In genomic region chr2:26932473-26933303, GRCm38 (mm10) we compare ENCODE assay signal across 10 mouse cellular contexts. TPM values are rescaled to one million over a fixed set of nuclear protein-coding genes. Genes with fewer than 3 reads are reported as not detected.
A peak's percentile ranks its signal among the peaks of the same experiment; 100 is the strongest.
DNase-seq lines count a peak whose midpoint lies in the region; ATAC-seq and TF ChIP-seq lines count a peak whose summit lies in the region.
"Had no signal": no experiment of that assay in that cellular context is flagged by ENCODE, and none has a peak within 500 bp of the region (broad histone marks: within the 10 kb centered on the region; RNA-seq: fewer than 3 reads in every experiment).

No protein-coding gene starts in this region.

- peaks cover 46% of the 10 kb centered on the region for H3K4me1 ChIP-seq in E14TG2a.4 (replicated peaks; ENCODE audit: low read depth, low read length)
- H3K4me1 ChIP-seq in embryonic facial prominence, embryonic 12.5 days, result peaks cover 14% of the 10 kb centered on the region; the same call in 1 of the 2 replicates
- H3K4me1 ChIP-seq in hindbrain, embryonic 14.5 days (replicated peaks; ENCODE audit: control insufficient read depth, insufficient read depth, low read length), result peaks cover 17% of the 10 kb centered on the region
- peaks cover 71% of the 10 kb centered on the region for H3K4me1 ChIP-seq in liver, embryonic 12.5 days
- H3K4me1 ChIP-seq in olfactory bulb, adult 2 months (ENCODE audit: control insufficient read depth, insufficient read depth, low read length), result peaks cover 14% of the 10 kb centered on the region

- ATAC-seq in embryonic facial prominence, embryonic 12.5 days (ENCODE audit: insufficient number of reproducible peaks, insufficient read depth, low FRiP score, low TSS enrichment), result no peak; the same call in none of the 2 replicates
- peak; percentile 58; the same call in 1 of the 2 replicates for ATAC-seq in hindbrain, embryonic 14.5 days (ENCODE audit: low FRiP score)
- peak; percentile 24 for ATAC-seq in liver, embryonic 12.5 days
- ATAC-seq in frontal cortex, adult (ENCODE audit: low TSS enrichment), result no peak

- H3K4me2 ChIP-seq in embryonic facial prominence, embryonic 12.5 days (replicated peaks), result peak overlapping the region; percentile 72
- H3K4me2 ChIP-seq in hindbrain, embryonic 14.5 days (replicated peaks), result peak overlapping the region; percentile 94
- H3K4me2 ChIP-seq in liver, embryonic 12.5 days, result peak overlapping the region; percentile 92

- H3K36me3 ChIP-seq in E14TG2a.4 (ENCODE audit: insufficient read depth, low read length), result peaks cover 41% of the 10 kb centered on the region
- peaks cover 36% of the 10 kb centered on the region for H3K36me3 ChIP-seq in embryonic facial prominence, embryonic 12.5 days
- 0 out of 2 replicates have a peak, but pooled peaks cover 26% of the 10 kb centered on the region for H3K36me3 ChIP-seq in hindbrain, embryonic 14.5 days (replicated peaks; ENCODE audit: control insufficient read depth, insufficient read depth)
- peaks cover 41% of the 10 kb centered on the region for H3K36me3 ChIP-seq in liver, embryonic 12.5 days

- peak overlapping the region; percentile 88 for H3K27ac ChIP-seq in embryonic facial prominence, embryonic 12.5 days
- H3K27ac ChIP-seq in hindbrain, embryonic 14.5 days, result peak overlapping the region; percentile 73
- H3K27ac ChIP-seq in liver, embryonic 12.5 days, result peak overlapping the region; percentile 88
- H3K27ac ChIP-seq in olfactory bulb, adult 2 months (ENCODE audit: insufficient read depth, low read depth, low read length), result peak overlapping the region; percentile 67; the same call in 1 of the 2 replicates

- H3K4me3 ChIP-seq in E14TG2a.4 (replicated peaks; ENCODE audit: low read length), result peak overlapping the region; percentile 92
- H3K4me3 ChIP-seq in embryonic facial prominence, embryonic 12.5 days, result peak overlapping the region; percentile 97
- peak overlapping the region; percentile 71 for H3K4me3 ChIP-seq in hindbrain, embryonic 14.5 days (replicated peaks; ENCODE audit: low read length)
- peak overlapping the region; percentile 95 for H3K4me3 ChIP-seq in liver, embryonic 12.5 days
- H3K4me3 ChIP-seq in olfactory bulb, adult 2 months (ENCODE audit: insufficient read depth, low read depth, low read length), result peak overlapping the region; percentile 100

- WGBS in embryonic facial prominence, embryonic 12.5 days, result 2% methylated on average over 45 of the region's 49 CpGs
- 2% methylated on average over 48 of the region's 49 CpGs for WGBS in hindbrain, embryonic 14.5 days
- WGBS in liver, embryonic 12.5 days (ENCODE audit: insufficient replicate concordance), result 4% methylated on average over 49 of the region's 49 CpGs
- under 1% methylated on average over 46 of the region's 49 CpGs for WGBS in olfactory bulb, adult 2 months

- no peak for TF ChIP-seq CTCF in E14TG2a.4 (conservative IDR thresholded peaks at IDR 0.05; ENCODE audit: low read length)
- TF ChIP-seq CTCF in olfactory bulb, adult 2 months (IDR thresholded peaks at IDR 0.05; ENCODE audit: insufficient read depth, low read depth, low read length), result no peak

- H3K27me3 ChIP-seq in E14TG2a.4 (ENCODE audit: insufficient read depth, low read length), result no peaks in the 10 kb centered on the region; the same call in 1 of the 2 replicates
- H3K27me3 ChIP-seq in embryonic facial prominence, embryonic 12.5 days, result no peaks in the 10 kb centered on the region
- no peaks in the 10 kb centered on the region for H3K27me3 ChIP-seq in hindbrain, embryonic 14.5 days (ENCODE audit: control insufficient read depth, insufficient read depth, low read length)
- H3K27me3 ChIP-seq in liver, embryonic 12.5 days (replicated peaks), result no peaks in the 10 kb centered on the region
- H3K27me3 ChIP-seq: Patski had no signal

- DNase-seq in gastrocnemius, adult 18-20 months (ENCODE audit: low spot score), result peak; percentile 21
- DNase-seq in gastrocnemius, postnatal 25 days, result no peak
- no peak for DNase-seq in hindbrain, embryonic 14.5 days (ENCODE audit: low spot score)

- TF ChIP-seq POLR2A in olfactory bulb, adult 2 months (IDR thresholded peaks at IDR 0.05; ENCODE audit: insufficient read depth, low read depth, low read length), result no peak

- H3K9ac ChIP-seq in embryonic facial prominence, embryonic 12.5 days, result peak overlapping the region; percentile 95
- peak overlapping the region; percentile 89 for H3K9ac ChIP-seq in hindbrain, embryonic 14.5 days
- H3K9ac ChIP-seq in liver, embryonic 12.5 days, result peak overlapping the region; percentile 98

- H3K9me3 ChIP-seq in E14TG2a.4 (ENCODE audit: low read length), result no peaks in the 10 kb centered on the region
- H3K9me3 ChIP-seq in embryonic facial prominence, embryonic 12.5 days, result no peaks in the 10 kb centered on the region
- no peaks in the 10 kb centered on the region for H3K9me3 ChIP-seq in hindbrain, embryonic 14.5 days (ENCODE audit: control insufficient read depth, low read length)
- no peaks in the 10 kb centered on the region for H3K9me3 ChIP-seq in liver, embryonic 12.5 days (replicated peaks)

RNA-seq across cellular contexts. Expression of gene Surf4, which starts 1.0 kb away (rescaled TPM):
- 10 to 100 TPM; 69.8 to 70.0 TPM for total RNA-seq in gastrocnemius, adult 18-20 months (2021)
- total RNA-seq in gastrocnemius, postnatal 25 days (2021), result 10 to 100 TPM; 72.8 to 87.1 TPM
- polyA plus RNA-seq in embryonic facial prominence, embryonic 12.5 days (2016; fragmentation: Nextera tagmentation; extraction: Ambion mirVana), result 185 and 187 TPM in 2 replicates
- polyA plus RNA-seq in hindbrain, embryonic 14.5 days (2014; fragmentation: Nextera tagmentation; extraction: Ambion mirVana), result 109 and 117 TPM in 2 replicates
- 120 and 124 TPM in 2 replicates for polyA plus RNA-seq in liver, embryonic 12.5 days (2016; fragmentation: Nextera tagmentation; extraction: Ambion mirVana)
- polyA plus RNA-seq in olfactory bulb, adult 2 months (2012; ENCODE audit: insufficient read depth, insufficient read length, low replicate concordance, missing spikeins), result not detected in 2 replicates

RNA-seq across cellular contexts. Expression of gene Stkld1, which starts 1.2 kb away (rescaled TPM):
- total RNA-seq in gastrocnemius, adult 18-20 months (2021), result under 1 TPM in 1 of 2 experiments, not detected in 1; 0.24 TPM
- total RNA-seq in gastrocnemius, postnatal 25 days (2021), result not detected
- polyA plus RNA-seq in embryonic facial prominence, embryonic 12.5 days (2016; fragmentation: Nextera tagmentation; extraction: Ambion mirVana), result 0.22 TPM in 1 of 2 replicates, not detected in the other
- 0.16 TPM in 1 of 2 replicates, not detected in the other for polyA plus RNA-seq in hindbrain, embryonic 14.5 days (2014; fragmentation: Nextera tagmentation; extraction: Ambion mirVana)
- polyA plus RNA-seq in liver, embryonic 12.5 days (2016; fragmentation: Nextera tagmentation; extraction: Ambion mirVana), result 0.06 and 0.14 TPM in 2 replicates
- not detected in 2 replicates for polyA plus RNA-seq in olfactory bulb, adult 2 months (2012; ENCODE audit: insufficient read depth, insufficient read length, low replicate concordance, missing spikeins)
- polyA plus RNA-seq: large intestine, adult 2 months had no signal

RNA-seq across cellular contexts. Expression of gene Surf1, which starts 16.4 kb away (rescaled TPM):
- 10 to 100 TPM; 41.4 to 43.1 TPM for total RNA-seq in gastrocnemius, adult 18-20 months (2021)
- 10 to 100 TPM; 27.4 to 33.1 TPM for total RNA-seq in gastrocnemius, postnatal 25 days (2021)
- polyA plus RNA-seq in embryonic facial prominence, embryonic 12.5 days (2016; fragmentation: Nextera tagmentation; extraction: Ambion mirVana), result 54.2 and 56.8 TPM in 2 replicates
- 80.3 and 86.9 TPM in 2 replicates for polyA plus RNA-seq in hindbrain, embryonic 14.5 days (2014; fragmentation: Nextera tagmentation; extraction: Ambion mirVana)
- polyA plus RNA-seq in liver, embryonic 12.5 days (2016; fragmentation: Nextera tagmentation; extraction: Ambion mirVana), result 41.6 and 42.5 TPM in 2 replicates
- not detected in 2 replicates for polyA plus RNA-seq in olfactory bulb, adult 2 months (2012; ENCODE audit: insufficient read depth, insufficient read length, low replicate concordance, missing spikeins)

RNA-seq across cellular contexts. Expression of gene Surf2, which starts 16.5 kb away (rescaled TPM):
- total RNA-seq in gastrocnemius, adult 18-20 months (2021), result 10 to 100 TPM; 11.5 to 12.5 TPM
- 10 to 100 TPM; 10.9 to 12.5 TPM for total RNA-seq in gastrocnemius, postnatal 25 days (2021)
- polyA plus RNA-seq in embryonic facial prominence, embryonic 12.5 days (2016; fragmentation: Nextera tagmentation; extraction: Ambion mirVana), result 43.8 and 44.1 TPM in 2 replicates
- 44.1 and 45.2 TPM in 2 replicates for polyA plus RNA-seq in hindbrain, embryonic 14.5 days (2014; fragmentation: Nextera tagmentation; extraction: Ambion mirVana)
- 46.3 and 48.1 TPM in 2 replicates for polyA plus RNA-seq in liver, embryonic 12.5 days (2016; fragmentation: Nextera tagmentation; extraction: Ambion mirVana)
- not detected in 2 replicates for polyA plus RNA-seq in olfactory bulb, adult 2 months (2012; ENCODE audit: insufficient read depth, insufficient read length, low replicate concordance, missing spikeins)

RNA-seq across cellular contexts. Expression of gene Rpl7a, which starts 22.1 kb away (rescaled TPM):
- total RNA-seq in gastrocnemius, adult 18-20 months (2021), result 100 to 1,000 TPM; 278 to 285 TPM
- 100 to 1,000 TPM; 236 to 242 TPM for total RNA-seq in gastrocnemius, postnatal 25 days (2021)
- 565 and 574 TPM in 2 replicates for polyA plus RNA-seq in embryonic facial prominence, embryonic 12.5 days (2016; fragmentation: Nextera tagmentation; extraction: Ambion mirVana)
- polyA plus RNA-seq in hindbrain, embryonic 14.5 days (2014; fragmentation: Nextera tagmentation; extraction: Ambion mirVana), result 439 and 494 TPM in 2 replicates
- polyA plus RNA-seq in liver, embryonic 12.5 days (2016; fragmentation: Nextera tagmentation; extraction: Ambion mirVana), result 560 and 587 TPM in 2 replicates
- not detected in 2 replicates for polyA plus RNA-seq in olfactory bulb, adult 2 months (2012; ENCODE audit: insufficient read depth, insufficient read length, low replicate concordance, missing spikeins)

Comparison
In these comparisons a context has a peak if more than half of its experiments do, and no peak if none do; other contexts are left out.
1. ATAC-seq: peak in hindbrain, embryonic 14.5 days (single experiment) and liver, embryonic 12.5 days (single experiment); none in embryonic facial prominence, embryonic 12.5 days (single experiment) and frontal cortex, adult (single experiment).
2. Peak in every context shown above with its lines, with median percentiles within 50 percentile points of each other: H3K4me3 ChIP-seq, H3K27ac ChIP-seq, H3K4me2 ChIP-seq and H3K9ac ChIP-seq.